Mouse (Mus musculus) brain, embryonic 14.5 days (tissue): Measurements from ENCODE around the gene Tmem63c. TPM values are rescaled to one million over a fixed set of nuclear protein-coding genes. Genes with fewer than 3 reads are reported as not detected.
A peak's percentile ranks its signal among the peaks of the same experiment; 100 is the strongest.

Experiments used
- DNase-seq: peaks from one replicate; pipeline ENCODE4 v3.0.0-alpha.2; 2011; ENCODE audit warnings: low read depth
- CTCF ChIP-seq: fragments of 200-500 bp; IDR thresholded peaks from 2 replicates; pipeline ENCODE4 v1.5.1; 2012; ENCODE audit warnings: inconsistent platforms, mild to moderate bottlenecking, moderate library complexity, borderline replicate concordance; ENCODE audit not compliant: insufficient read depth, insufficient read length; ENCODE audit errors: extremely low read depth
- POLR2A ChIP-seq: fragments of 200-500 bp; IDR thresholded peaks from 2 replicates; pipeline ENCODE4 v1.6.1; 2012; ENCODE audit warnings: mild to moderate bottlenecking, inconsistent platforms, borderline replicate concordance; ENCODE audit not compliant: poor library complexity, insufficient read depth, insufficient read length, severe bottlenecking; ENCODE audit errors: extremely low read depth
- polyA plus RNA-seq: library from polyadenylated mRNA; depleted of rRNA; stranded (reverse); fragments of >200 nt; gene quantifications from 2 replicates; pipeline ENCODE4 v1.2.3, GENCODE M21; 2012

The Tmem63c gene
- polyA plus RNA-seq, 1 experiment = 19.6 TPM

- TF ChIP-seq POLR2A (no peak), CTCF (no peak)
- no peak for DNase-seq
These were observed 21.3 kb downstream of the Tmem63c start for GRCm38 (mm10) chr12:87042456-87042855.

GRCm38 (mm10) chr12:87043221-87043620 lies 22.1 kb downstream of the Tmem63c start:
- peak; percentile 77 for DNase-seq
- TF ChIP-seq POLR2A (no peak), CTCF (no peak)

- no peak for TF ChIP-seq POLR2A
- TF ChIP-seq CTCF = no peak
- peak; percentile 90 for DNase-seq
These were observed 23.6 kb downstream of the Tmem63c start for GRCm38 (mm10) chr12:87044711-87045110.

GRCm38 (mm10) chr12:87047536-87047935 lies 26.4 kb downstream of the Tmem63c start:
- DNase-seq = no peak
- TF ChIP-seq POLR2A = no peak
- no peak for TF ChIP-seq CTCF

GRCm38 (mm10) chr12:87052661-87053321 lies 31.7 kb downstream of the Tmem63c start:
- DNase-seq = peak; percentile 85
- TF ChIP-seq POLR2A (no peak), CTCF (peak; percentile 91)

GRCm38 (mm10) chr12:87054873-87055272 lies 33.7 kb downstream of the Tmem63c start:
- DNase-seq = no peak
- TF ChIP-seq POLR2A (no peak), CTCF (no peak)

- TF ChIP-seq POLR2A (no peak), CTCF (no peak)
- DNase-seq = no peak
These were observed 35.9 kb downstream of the Tmem63c start for GRCm38 (mm10) chr12:87057066-87057465.

GRCm38 (mm10) chr12:87065446-87065845 lies 44.3 kb downstream of the Tmem63c start:
- DNase-seq = peak; percentile 28
- no peak for TF ChIP-seq POLR2A
- no peak for TF ChIP-seq CTCF

- DNase-seq = peak; percentile 20
- TF ChIP-seq POLR2A = no peak
- TF ChIP-seq CTCF = no peak
These were observed 45.3 kb downstream of the Tmem63c start for GRCm38 (mm10) chr12:87066429-87066828.

GRCm38 (mm10) chr12:87070520-87070919 lies 49.4 kb downstream of the Tmem63c start:
- TF ChIP-seq CTCF (no peak), POLR2A (no peak)
- no peak for DNase-seq

GRCm38 (mm10) chr12:87076610-87077009 lies 55.5 kb downstream of the Tmem63c start:
- TF ChIP-seq POLR2A (no peak), CTCF (no peak)

GRCm38 (mm10) chr12:87082797-87083196 lies 61.7 kb downstream of the Tmem63c start:
- TF ChIP-seq POLR2A (no peak), CTCF (no peak)
- DNase-seq = no peak

More at GRCm38 (mm10) chr12:87076610-87077009, 55.5 kb downstream of the Tmem63c start:
- no peak for DNase-seq

- no peak for DNase-seq
- no peak for TF ChIP-seq CTCF
- TF ChIP-seq POLR2A = no peak
These were observed 66.1 kb downstream of the Tmem63c start for GRCm38 (mm10) chr12:87087236-87087635.

- DNase-seq = no peak
- TF ChIP-seq POLR2A (no peak), CTCF (peak; percentile 38; the same call in 1 of the 2 replicates)
These were observed 67.2 kb downstream of the Tmem63c start for GRCm38 (mm10) chr12:87088331-87088730.
